Mouse (Mus musculus) yolk sac, embryonic 10.5 days (tissue): ENCODE data around the gene Nfx1.

Experiments used
- DNase-seq: peaks from one replicate; pipeline ENCODE4 v3.0.0-alpha.2; 2017; ENCODE audit warnings: low spot score

The Nfx1 gene

GRCm38 (mm10) chr4:41047524-41048271 is 77.0 kb downstream of the Nfx1 start, which contains the start of gene Aqp7:
Gene Aqp7 (minus strand): TSS chr4:41048139.
- DNase-seq: no peak

DNA sequence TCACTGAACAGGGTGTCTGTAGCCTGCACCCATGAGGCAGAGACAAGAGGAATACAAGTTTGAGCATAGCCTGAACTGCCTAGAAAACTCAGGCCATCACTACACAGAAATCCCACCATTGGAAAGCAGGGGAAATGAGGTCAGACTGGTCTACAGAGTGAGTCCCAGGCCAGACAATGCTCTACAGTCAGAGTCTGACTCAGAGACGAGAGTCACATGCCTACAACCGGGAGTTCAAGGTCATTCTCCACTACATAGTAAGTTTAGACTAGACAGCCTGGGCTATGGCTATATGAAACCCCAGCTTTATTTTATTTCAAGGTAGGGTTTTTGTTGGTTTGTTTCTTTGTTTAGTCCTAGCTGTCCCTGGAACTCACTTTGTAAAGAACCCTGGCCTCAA is 78.2 kb downstream of the Nfx1 start:
- no peak for DNase-seq

DNA sequence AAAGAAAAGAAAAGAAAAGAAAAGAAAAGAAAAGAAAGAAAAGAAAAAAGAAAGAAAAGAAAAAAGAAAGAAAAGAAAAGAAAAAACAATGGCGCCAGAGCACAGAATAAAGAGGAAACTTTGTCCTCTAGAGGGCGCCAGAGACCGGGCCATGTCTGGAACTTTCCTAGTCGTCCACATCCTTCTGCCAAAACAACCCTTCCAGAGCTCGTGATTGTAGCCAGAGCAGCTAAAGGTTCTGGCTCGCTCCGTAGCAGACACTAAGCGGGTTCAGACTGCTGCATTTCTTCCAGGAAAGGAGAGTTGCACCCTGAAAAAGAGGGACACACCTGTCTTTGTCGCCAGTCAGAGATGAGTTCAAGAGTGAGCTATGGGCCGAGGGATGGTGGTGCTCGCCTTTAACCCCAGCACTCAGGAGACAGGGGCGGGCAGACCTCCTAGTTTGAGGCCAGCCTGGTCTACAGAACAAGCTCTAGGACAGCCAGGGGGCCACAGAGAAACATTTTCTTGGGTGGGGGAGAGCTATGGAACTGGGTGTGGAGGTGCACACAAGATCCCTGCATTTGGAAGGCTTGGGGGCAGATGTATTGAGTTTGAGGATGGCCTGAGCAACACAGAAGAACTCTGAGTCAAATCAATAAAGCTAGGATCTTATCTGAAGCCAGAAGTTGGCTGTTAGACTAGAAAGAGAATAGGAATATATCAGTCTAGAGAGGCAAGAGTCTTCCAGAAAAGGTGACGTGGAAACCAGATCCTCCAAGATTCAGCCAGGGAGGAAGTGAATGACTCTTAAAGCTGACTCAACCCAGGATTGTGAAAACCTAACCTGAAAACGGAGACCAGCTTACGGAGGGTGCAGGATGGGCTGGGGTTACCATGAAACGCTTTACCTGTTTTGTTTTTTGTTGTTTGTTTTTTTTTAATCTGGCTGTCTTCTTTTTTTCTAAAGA is 80.3 kb downstream of the Nfx1 start:
- peak; percentile 78 for DNase-seq

GRCm38 (mm10) chr4:41051781-41052180 is 81.1 kb downstream of the Nfx1 start:
- DNase-seq: no peak

DNA sequence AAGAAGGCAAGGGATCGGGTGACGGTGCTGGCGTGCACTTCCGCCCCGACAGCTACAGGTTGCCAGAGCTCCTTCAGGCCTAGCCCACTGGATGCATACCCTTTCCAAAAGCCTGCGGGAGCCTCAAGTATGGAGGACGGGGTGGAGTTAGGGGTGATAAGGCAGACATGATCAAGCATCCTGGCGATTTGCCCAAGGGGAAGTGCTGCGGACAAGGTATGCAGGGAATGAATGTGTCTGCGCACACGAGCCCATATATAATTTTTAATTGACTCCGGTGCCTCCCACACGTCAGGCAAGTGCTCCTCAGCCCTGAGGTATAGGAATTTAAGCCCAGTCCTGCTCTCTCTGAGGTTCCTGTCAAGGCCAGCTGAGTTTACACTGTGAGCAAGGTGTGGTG is 84.4 kb downstream of the Nfx1 start:
- DNase-seq: no peak

GRCm38 (mm10) chr4:41056253-41056652 is 85.5 kb downstream of the Nfx1 start:
- peak; percentile 36 for DNase-seq

GRCm38 (mm10) chr4:41056742-41057332 is 86.1 kb downstream of the Nfx1 start:
- DNase-seq: peak; percentile 68

GRCm38 (mm10) chr4:41057361-41057760 is 86.7 kb downstream of the Nfx1 start:
- DNase-seq: no peak

DNA sequence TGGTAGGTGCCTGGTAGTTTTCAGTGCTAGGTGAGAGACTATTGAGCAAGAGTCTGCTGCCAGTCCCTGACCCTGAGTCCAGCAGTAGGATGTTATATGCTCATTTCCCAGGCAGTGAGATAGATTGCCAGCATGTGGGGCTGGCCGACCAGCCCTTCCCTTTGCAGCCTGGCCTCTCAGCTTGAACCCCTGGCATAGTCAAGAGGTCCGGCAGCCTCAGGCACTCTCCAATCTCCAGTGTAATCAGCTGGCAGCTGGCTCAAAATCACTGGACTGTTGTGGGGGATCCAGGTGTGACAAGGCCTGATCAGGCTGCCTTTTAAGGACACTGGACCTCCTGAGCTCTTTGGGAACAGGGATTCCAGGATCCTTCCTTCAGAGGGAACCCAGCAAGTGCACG is 92.6 kb downstream of the Nfx1 start:
- DNase-seq: no peak

DNA sequence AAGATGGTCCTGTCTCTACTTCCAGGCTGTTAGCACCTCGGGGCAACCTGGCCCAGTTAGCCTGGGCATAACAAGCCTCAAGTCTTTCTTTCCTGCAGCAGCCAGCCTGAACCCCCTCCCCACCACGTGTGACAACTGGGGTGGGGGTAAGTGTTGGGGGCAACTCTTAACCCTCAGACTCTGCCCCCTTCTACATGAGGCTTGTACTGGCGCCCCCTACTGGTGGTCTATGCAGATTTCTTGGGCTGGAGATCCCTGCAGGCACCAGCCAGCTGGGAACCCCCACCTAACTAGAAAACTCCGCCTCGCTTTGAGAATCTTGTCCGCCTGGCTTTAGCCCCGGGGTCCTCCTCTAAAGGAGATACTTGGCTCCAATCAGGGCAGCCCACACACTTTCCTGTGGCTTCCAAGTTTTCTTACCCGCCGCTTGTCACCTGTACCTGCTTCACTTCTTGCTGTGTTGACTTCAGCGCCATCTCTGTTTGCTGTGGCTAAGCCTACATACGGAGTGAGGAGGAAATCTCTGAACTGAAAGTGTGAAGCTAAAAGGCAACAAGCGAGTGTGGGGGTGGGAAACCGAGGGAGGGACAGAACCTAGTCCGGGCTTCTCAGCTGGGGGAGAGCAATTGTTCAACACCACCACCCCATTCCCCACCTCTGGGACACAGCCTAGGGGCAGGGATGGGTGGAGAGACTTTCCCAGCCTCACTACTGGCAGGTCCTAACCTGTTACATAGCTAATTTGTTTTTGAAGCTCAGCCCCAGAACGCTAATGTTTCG is 93.4 kb downstream of the Nfx1 start:
- no peak for DNase-seq

- DNase-seq: no peak
Measured at GRCm38 (mm10) chr4:41065196-41065595, 94.5 kb downstream of the Nfx1 start.

DNA sequence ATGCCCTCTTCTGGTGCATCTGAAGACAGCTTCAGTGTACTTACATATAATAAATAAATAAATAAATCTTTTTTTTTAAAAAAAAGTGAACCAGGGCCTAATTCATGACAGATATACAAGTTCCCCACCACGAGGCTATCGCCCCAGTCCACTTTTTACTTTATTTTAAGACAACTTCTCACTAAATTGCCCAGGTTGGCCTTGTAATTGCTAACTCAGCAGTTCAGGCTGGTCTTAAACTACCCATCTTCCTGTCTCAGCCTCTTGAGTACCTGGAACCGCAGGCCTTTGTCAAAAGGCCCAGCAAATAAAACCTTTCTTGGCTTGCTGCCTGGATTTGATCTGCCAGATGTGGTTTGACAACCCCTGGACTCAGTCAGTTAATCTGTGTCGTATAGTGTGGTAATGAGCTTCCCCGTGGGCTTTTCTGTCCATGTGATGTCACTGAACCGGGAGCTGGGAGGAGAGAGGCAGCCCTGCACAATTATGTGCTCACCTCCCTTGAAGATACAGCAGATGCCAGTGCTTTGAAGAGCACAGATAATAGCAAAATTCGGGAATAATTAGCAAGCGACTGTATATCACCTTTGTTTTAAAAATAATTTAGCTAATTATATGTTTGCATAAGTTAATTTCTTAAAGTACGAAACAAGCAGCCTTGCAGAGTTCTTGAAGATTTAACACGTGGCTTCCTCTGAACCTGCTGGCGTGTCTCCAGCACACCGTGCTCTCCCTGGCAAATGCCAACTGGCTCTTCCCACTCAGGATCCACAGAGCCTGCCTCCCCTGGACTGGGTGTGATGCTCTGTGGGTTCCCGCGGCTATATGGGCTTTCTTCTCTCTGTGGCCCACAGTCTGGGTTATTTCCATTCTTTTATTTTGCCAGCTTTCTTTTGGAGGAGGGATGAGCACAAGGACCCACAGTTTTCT is 101.1 kb downstream of the Nfx1 start:
- DNase-seq: no peak

- no peak for DNase-seq
Measured at GRCm38 (mm10) chr4:41073008-41073817, 102.5 kb downstream of the Nfx1 start.

DNA sequence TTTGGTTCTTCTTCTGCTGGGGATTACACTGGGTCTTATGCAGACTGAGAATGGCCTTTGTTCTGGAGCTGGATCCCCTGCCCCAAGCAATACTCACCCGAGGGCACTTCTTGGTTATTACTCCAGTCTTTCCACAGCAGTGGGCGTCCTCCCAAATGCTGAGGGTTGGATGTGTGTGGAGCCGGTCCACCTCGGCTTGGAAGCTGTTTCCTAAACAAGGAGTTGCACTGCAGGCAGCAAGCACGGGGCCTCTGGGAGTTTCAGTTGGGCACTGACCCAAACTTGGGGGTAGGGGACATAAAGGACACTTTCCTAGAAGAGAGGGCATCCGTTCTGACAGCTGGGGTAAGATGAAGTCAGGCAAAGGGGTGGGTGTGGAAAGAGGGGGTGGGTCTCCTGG is 103.8 kb downstream of the Nfx1 start:
- DNase-seq: no peak
